Mouse (Mus musculus): Measurements from ENCODE around the gene Uqcrfs1.

Uqcrfs1 gene

GRCm38 (mm10) chr13:30501860-30502395 is 43.2 kb downstream of the Uqcrfs1 start:
- in situ Hi-C loops (cut with MboI, MseI), result no loop called here
